Mouse (Mus musculus) liver, embryonic 11.5 days (tissue): ENCODE measurements around the gene Haus3. TPM values are rescaled to one million over a fixed set of nuclear protein-coding genes. Genes with fewer than 3 reads are reported as not detected.
A peak's percentile ranks its signal among the peaks of the same experiment; 100 is the strongest.

Experiments used
- ATAC-seq: fragments of 200-750 bp; cut with Nextera tagmentation; replicated peaks from 2 replicates; pipeline ENCODE4 v1.8.0; 2017; ENCODE audit warnings: moderate number of reproducible peaks, mild to moderate bottlenecking, moderate TSS enrichment, moderate library complexity; ENCODE audit not compliant: low FRiP score
- DNase-seq: peaks from one replicate; pipeline ENCODE4 v3.0.0-alpha.2; 2017; ENCODE audit warnings: low spot score
- H3K27ac ChIP-seq: fragments of 300-500 bp; sonication (generic); 2 replicates; pipeline ENCODE4 v1.5.1; 2014; ENCODE audit warnings: mild to moderate bottlenecking, low read depth, low read length, control low read depth
- H3K27me3 ChIP-seq: fragments of 300-500 bp; sonication (generic); replicated peaks from 2 replicates; pipeline ENCODE4 v1.6.1; 2014; ENCODE audit warnings: low read length, mixed read lengths; ENCODE audit not compliant: control insufficient read depth, insufficient read depth
- H3K36me3 ChIP-seq: fragments of 300-500 bp; sonication (generic); 2 replicates; pipeline ENCODE4 v1.6.1; 2014; ENCODE audit warnings: mild to moderate bottlenecking, low read length, moderate library complexity, mixed read lengths; ENCODE audit not compliant: control insufficient read depth, insufficient read depth
- H3K4me1 ChIP-seq: fragments of 300-500 bp; sonication (generic); replicated peaks from 2 replicates; pipeline ENCODE4 v1.6.1; 2014; ENCODE audit warnings: low read length, mixed read lengths; ENCODE audit not compliant: control insufficient read depth, insufficient read depth
- H3K4me2 ChIP-seq: fragments of 300-500 bp; sonication (generic); 2 replicates; pipeline ENCODE4 v1.6.1; 2014; ENCODE audit warnings: mild to moderate bottlenecking, control low read depth, moderate library complexity
- H3K4me3 ChIP-seq: fragments of 300-500 bp; sonication (generic); 2 replicates; pipeline ENCODE4 v1.5.1; 2014; ENCODE audit warnings: low read depth, low read length, control low read depth
- H3K9ac ChIP-seq: fragments of 300-500 bp; sonication (generic); 2 replicates; pipeline ENCODE4 v1.6.1; 2014; ENCODE audit warnings: low read depth, low read length, control low read depth
- H3K9me3 ChIP-seq: fragments of 300-500 bp; sonication (generic); 2 replicates; pipeline ENCODE4 v1.6.1; 2016; ENCODE audit warnings: low read length, inconsistent platforms, mixed read lengths; ENCODE audit not compliant: control insufficient read depth
- WGBS: fragments of 180-500 bp; shearing (Covaris S2); extraction: QIAGEN DNeasy Blood & Tissue Kit; methylation state at CpG from one replicate; pipeline ENCODE4 v1.1.7; 2014; 5-methylcytosine and 5-hydroxymethylcytosine counted together
- polyA plus RNA-seq: library from polyadenylated mRNA; unstranded; fragments of >200 nt; fragmentation: Nextera tagmentation; extraction: Ambion mirVana; gene quantifications from 2 replicates; pipeline ENCODE4 v1.2.1, GENCODE M21; 2014

The Haus3 gene
- polyA plus RNA-seq, 1 experiment from 2014 or later = 47.5 TPM

- no peak overlapping the region for H3K4me2 ChIP-seq
- H3K27ac ChIP-seq = no peak overlapping the region
- H3K9me3 ChIP-seq = no peaks in the 10 kb centered on the region
- no peaks in the 10 kb centered on the region for H3K36me3 ChIP-seq
- no peaks in the 10 kb centered on the region for H3K27me3 ChIP-seq
- 77% methylated on average over 3 of the region's 3 CpGs for WGBS
- peaks cover 8% of the 10 kb centered on the region for H3K4me1 ChIP-seq
- peak; percentile 20 for DNase-seq
- H3K9ac ChIP-seq = no peak overlapping the region
- H3K4me3 ChIP-seq = no peak overlapping the region
- no peak for ATAC-seq
Measured at GRCm38 (mm10) chr5:34183976-34184375, 14.6 kb upstream of the Haus3 start.

- H3K27ac ChIP-seq = no peak overlapping the region
- peaks cover 5% of the 10 kb centered on the region for H3K4me1 ChIP-seq
- H3K27me3 ChIP-seq = no peaks in the 10 kb centered on the region
- H3K4me2 ChIP-seq = no peak overlapping the region
- H3K9me3 ChIP-seq = no peaks in the 10 kb centered on the region
- DNase-seq = peak; percentile 25
- no peak overlapping the region for H3K4me3 ChIP-seq
- H3K36me3 ChIP-seq = no peaks in the 10 kb centered on the region
- no peak for ATAC-seq
- WGBS = 83% methylated on average over 5 of the region's 5 CpGs
- H3K9ac ChIP-seq = no peak overlapping the region
Measured at GRCm38 (mm10) chr5:34183156-34183880, 14.0 kb upstream of the Haus3 start.

- 74% methylated on average over 3 of the region's 3 CpGs for WGBS
Measured at GRCm38 (mm10) chr5:34182486-34182885, 13.2 kb upstream of the Haus3 start.

GRCm38 (mm10) chr5:34177821-34178220 is 8.5 kb upstream of the Haus3 start:
- Histone ChIP-seq H3K4me2 (no peak overlapping the region), H3K36me3 (peaks cover 9% of the 10 kb centered on the region), H3K4me1 (no peaks in the 10 kb centered on the region), H3K27ac (no peak overlapping the region), H3K9ac (no peak overlapping the region), H3K4me3 (no peak overlapping the region), H3K9me3 (no peaks in the 10 kb centered on the region), H3K27me3 (no peaks in the 10 kb centered on the region)
- DNase-seq (peak; percentile 11), ATAC-seq (no peak)
- 83% methylated on average over 4 of the region's 4 CpGs for WGBS

More at GRCm38 (mm10) chr5:34182486-34182885, 13.2 kb upstream of the Haus3 start:
- Histone ChIP-seq H3K4me1 (peaks cover 3% of the 10 kb centered on the region), H3K27ac (no peak overlapping the region), H3K27me3 (no peaks in the 10 kb centered on the region), H3K4me2 (no peak overlapping the region), H3K4me3 (no peak overlapping the region), H3K9me3 (no peaks in the 10 kb centered on the region), H3K36me3 (peaks cover under 1% of the 10 kb centered on the region; the same call in 1 of the 2 replicates), H3K9ac (no peak overlapping the region)
- no peak for DNase-seq
- no peak for ATAC-seq

- ATAC-seq = no peak
Measured at GRCm38 (mm10) chr5:34177091-34177490, 7.8 kb upstream of the Haus3 start.

GRCm38 (mm10) chr5:34176691-34177090 is 7.4 kb upstream of the Haus3 start:
- no peaks in the 10 kb centered on the region for H3K4me1 ChIP-seq
- no peak overlapping the region for H3K27ac ChIP-seq
- no peaks in the 10 kb centered on the region for H3K27me3 ChIP-seq
- H3K9ac ChIP-seq = no peak overlapping the region
- no peak overlapping the region for H3K4me2 ChIP-seq
- ATAC-seq (no peak), DNase-seq (no peak)
- H3K9me3 ChIP-seq = no peaks in the 10 kb centered on the region
- WGBS = 78% methylated on average over 10 of the region's 10 CpGs
- H3K36me3 ChIP-seq = peaks cover 9% of the 10 kb centered on the region
- no peak overlapping the region for H3K4me3 ChIP-seq

More at GRCm38 (mm10) chr5:34177091-34177490, 7.8 kb upstream of the Haus3 start:
- Histone ChIP-seq H3K36me3 (peaks cover 9% of the 10 kb centered on the region), H3K9me3 (no peaks in the 10 kb centered on the region), H3K9ac (no peak overlapping the region), H3K4me2 (no peak overlapping the region), H3K4me3 (no peak overlapping the region), H3K27ac (no peak overlapping the region), H3K27me3 (no peaks in the 10 kb centered on the region), H3K4me1 (no peaks in the 10 kb centered on the region)
- DNase-seq = no peak
- WGBS = 87% methylated on average over 2 of the region's 2 CpGs

- 54% methylated on average over 5 of the region's 5 CpGs for WGBS
- Histone ChIP-seq H3K36me3 (peaks cover 9% of the 10 kb centered on the region), H3K9ac (no peak overlapping the region), H3K27ac (no peak overlapping the region), H3K4me2 (no peak overlapping the region), H3K4me1 (no peaks in the 10 kb centered on the region), H3K27me3 (no peaks in the 10 kb centered on the region), H3K4me3 (no peak overlapping the region), H3K9me3 (no peaks in the 10 kb centered on the region)
- no peak for ATAC-seq
- DNase-seq = peak; percentile 29
Measured at GRCm38 (mm10) chr5:34175403-34175694, 6.0 kb upstream of the Haus3 start.

- Histone ChIP-seq H3K36me3 (peaks cover 9% of the 10 kb centered on the region), H3K4me1 (peaks cover 3% of the 10 kb centered on the region; the same call in 1 of the 2 replicates), H3K27me3 (no peaks in the 10 kb centered on the region), H3K9ac (no peak overlapping the region), H3K27ac (no peak overlapping the region), H3K4me2 (no peak overlapping the region), H3K4me3 (no peak overlapping the region), H3K9me3 (no peaks in the 10 kb centered on the region)
- WGBS = 79% methylated on average over 5 of the region's 5 CpGs
- ATAC-seq (no peak), DNase-seq (no peak)
Measured at GRCm38 (mm10) chr5:34174550-34175402, 5.4 kb upstream of the Haus3 start.
